In the genomic region with DNA sequence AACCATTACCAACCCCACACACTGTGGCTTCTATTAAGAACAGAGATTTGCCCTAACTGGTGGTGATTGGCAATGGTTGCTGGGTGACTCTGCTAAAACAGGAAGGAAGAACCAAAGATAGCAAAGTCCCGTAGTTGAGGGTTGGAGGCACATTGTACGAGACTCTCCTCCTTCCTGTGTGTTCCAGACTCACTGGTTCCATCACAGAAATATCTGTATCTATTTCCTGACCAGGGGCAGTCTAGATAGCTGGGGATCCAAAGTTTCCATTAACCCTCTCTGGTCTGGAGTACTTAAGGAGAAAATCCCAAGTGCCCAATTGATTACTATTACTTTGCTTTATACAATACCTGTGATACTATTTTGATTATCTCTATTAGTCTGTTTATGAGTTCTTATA, we compare ENCODE assay signal across 35 mouse cellular contexts.
"Had no signal": no experiment of that assay in that cellular context is flagged by ENCODE, and none has a peak within 500 bp of the region (broad histone marks: within the 10 kb centered on the region; RNA-seq: fewer than 3 reads in every experiment).

No protein-coding gene starts in this region.

- H3K4me1 ChIP-seq: heart, embryonic 12.5 days; heart, embryonic 15.5 days; hindbrain, embryonic 10.5 days; hindbrain, embryonic 12.5 days; hindbrain, embryonic 13.5 days; hindbrain, embryonic 15.5 days; intestine, embryonic 15.5 days; kidney, embryonic 15.5 days had no signal

- H3K27ac ChIP-seq: heart, embryonic 13.5 days; heart, embryonic 15.5 days; hindbrain, embryonic 10.5 days; hindbrain, embryonic 12.5 days; hindbrain, embryonic 13.5 days; hindbrain, embryonic 14.5 days; hindbrain, embryonic 15.5 days; hindbrain, postnatal 0 days; intestine, embryonic 15.5 days; kidney, embryonic 15.5 days; kidney, postnatal 0 days; layer of hippocampus, adult 2 months; left cerebral cortex, adult 2 months had no signal

- H3K36me3 ChIP-seq: heart, embryonic 12.5 days; heart, embryonic 13.5 days; heart, embryonic 15.5 days; hindbrain, embryonic 10.5 days; hindbrain, embryonic 12.5 days; hindbrain, embryonic 13.5 days; hindbrain, embryonic 15.5 days; intestine, embryonic 15.5 days; kidney, embryonic 15.5 days had no signal

- H3K4me2 ChIP-seq: heart, embryonic 11.5 days; heart, embryonic 12.5 days; heart, embryonic 13.5 days; heart, embryonic 15.5 days; hindbrain, embryonic 12.5 days; hindbrain, embryonic 13.5 days; hindbrain, embryonic 14.5 days; hindbrain, embryonic 15.5 days; intestine, embryonic 15.5 days; kidney, embryonic 15.5 days had no signal

- ATAC-seq: hindbrain, embryonic 16.5 days; hindbrain, postnatal 0 days; inflammation-experienced regulatory T-cells, adult 6 months; intestine, embryonic 15.5 days; intestine, embryonic 16.5 days; intestine, postnatal 0 days had no signal

- H3K27me3 ChIP-seq: heart, embryonic 12.5 days; heart, embryonic 13.5 days; heart, embryonic 15.5 days; hindbrain, embryonic 12.5 days; hindbrain, embryonic 13.5 days; hindbrain, embryonic 15.5 days; intestine, embryonic 15.5 days; kidney, embryonic 15.5 days had no signal

- H3K4me3 ChIP-seq: heart, embryonic 12.5 days; heart, embryonic 13.5 days; heart, embryonic 15.5 days; hindbrain, embryonic 10.5 days; hindbrain, embryonic 12.5 days; hindbrain, embryonic 13.5 days; hindbrain, embryonic 15.5 days; intestine, embryonic 15.5 days; kidney, embryonic 15.5 days; layer of hippocampus, adult 2 months; left cerebral cortex, adult 2 months had no signal

- H3K9me3 ChIP-seq: heart, embryonic 12.5 days; heart, embryonic 13.5 days; heart, embryonic 15.5 days; hindbrain, embryonic 10.5 days; hindbrain, embryonic 12.5 days; hindbrain, embryonic 13.5 days; hindbrain, embryonic 15.5 days; intestine, embryonic 15.5 days; kidney, embryonic 15.5 days had no signal

- DNase-seq: heart, postnatal 10 days; heart, postnatal 14 days; heart, postnatal 36 days; heart, postnatal 4 days; kidney, adult 11 months; kidney, adult 18-20 months; kidney, adult 2 months; kidney, adult 8-10 months; kidney, adult 9 months; kidney, postnatal 10 days; kidney, postnatal 14 days; kidney, postnatal 25 days; kidney, postnatal 36 days; kidney, postnatal 4 days; layer of hippocampus, adult 9-11 months; layer of hippocampus, postnatal 36 days had no signal

- H3K9ac ChIP-seq: heart, embryonic 12.5 days; heart, embryonic 13.5 days; heart, embryonic 15.5 days; hindbrain, embryonic 12.5 days; hindbrain, embryonic 13.5 days; hindbrain, embryonic 14.5 days; hindbrain, embryonic 15.5 days; intestine, embryonic 15.5 days; kidney, embryonic 15.5 days had no signal
